Mouse (Mus musculus): ENCODE measurements around the gene Afp.

GRCm38 (mm10) chr5:90509828-90510592 is 19.5 kb downstream of the Afp start:
- no peak for TF ChIP-seq CTCF (IDR thresholded peaks at IDR 0.05; ENCODE audit: extremely low read depth, insufficient read depth, insufficient read length, insufficient replicate concordance)
- TF ChIP-seq POLR2A (IDR thresholded peaks at IDR 0.05; ENCODE audit: low read depth, low read length) = no peak
